Mouse (Mus musculus) regulatory T cell (primary cell): ENCODE measurements around the gene Efcab6.
"Not testable (repeated sequence)": the region's sequence is repeated elsewhere in the genome, so short reads cannot be mapped to it uniquely, and the experiment has no call there.

ENCODE experiments used
- in situ Hi-C: fragments of 300-600 bp; cut with MboI, MseI; formaldehyde crosslinking; loops from one replicate; pipeline ENCODE4 v1.15.1; 2025; ENCODE audit warnings: high pct_unique_total_duplicates

The Efcab6 gene

GRCm38 (mm10) chr15:84065140-84065539 lies at the start of gene Efcab6:
TSS of gene Efcab6 (minus strand) at chr15:84065379.
- in situ Hi-C loops, result no loop called here

- in situ Hi-C loops, result no loop called here
Measured at GRCm38 (mm10) chr15:84113873-84114272, 48.7 kb upstream of the Efcab6 start.

- in situ Hi-C loops, result no loop called here
Measured at GRCm38 (mm10) chr15:84108899-84109298, 43.7 kb upstream of the Efcab6 start.

- in situ Hi-C loops, result no loop called here
Measured at GRCm38 (mm10) chr15:84105924-84106500, 40.8 kb upstream of the Efcab6 start.

GRCm38 (mm10) chr15:84105105-84105923 lies 40.1 kb upstream of the Efcab6 start, which contains the start of gene Sult4a1:
TSS of gene Sult4a1 (minus strand) at chr15:84105754.
- in situ Hi-C loops, result no loop called here

- in situ Hi-C loops, result no loop called here
Measured at GRCm38 (mm10) chr15:84104626-84105025, 39.4 kb upstream of the Efcab6 start.

- in situ Hi-C loops, result not testable (repeated sequence)
Measured at GRCm38 (mm10) chr15:84097536-84097935, 32.4 kb upstream of the Efcab6 start.

- in situ Hi-C loops, result no loop called here
Measured at GRCm38 (mm10) chr15:84096051-84096450, 30.9 kb upstream of the Efcab6 start.

GRCm38 (mm10) chr15:84094921-84095320 lies 29.7 kb upstream of the Efcab6 start:
- in situ Hi-C loops, result no loop called here

GRCm38 (mm10) chr15:84086775-84087174 lies 21.6 kb upstream of the Efcab6 start:
- in situ Hi-C loops, result no loop called here

GRCm38 (mm10) chr15:84086364-84086763 lies 21.2 kb upstream of the Efcab6 start:
- in situ Hi-C loops, result no loop called here

GRCm38 (mm10) chr15:84080069-84080468 lies 14.9 kb upstream of the Efcab6 start:
- in situ Hi-C loops, result no loop called here

- in situ Hi-C loops, result no loop called here
Measured at GRCm38 (mm10) chr15:84079519-84079918, 14.3 kb upstream of the Efcab6 start.

GRCm38 (mm10) chr15:84078667-84079066 lies 13.5 kb upstream of the Efcab6 start:
- in situ Hi-C loops, result no loop called here

GRCm38 (mm10) chr15:84077151-84077550 lies 12.0 kb upstream of the Efcab6 start:
- in situ Hi-C loops, result no loop called here

- in situ Hi-C loops, result no loop called here
Measured at GRCm38 (mm10) chr15:84074705-84075185, 9.6 kb upstream of the Efcab6 start.

- in situ Hi-C loops, result no loop called here
Measured at GRCm38 (mm10) chr15:84073911-84074704, 8.9 kb upstream of the Efcab6 start.

GRCm38 (mm10) chr15:84073058-84073457 lies 7.9 kb upstream of the Efcab6 start:
- in situ Hi-C loops, result no loop called here

- in situ Hi-C loops, result no loop called here
Measured at GRCm38 (mm10) chr15:84072226-84072625, 7.0 kb upstream of the Efcab6 start.

- in situ Hi-C loops, result no loop called here
Measured at GRCm38 (mm10) chr15:84070116-84070676, 5.0 kb upstream of the Efcab6 start.

GRCm38 (mm10) chr15:84069455-84070050 lies 4.4 kb upstream of the Efcab6 start:
- in situ Hi-C loops, result no loop called here
